Mouse (Mus musculus): ENCODE measurements around the gene Fkbp11.
A peak's percentile ranks its signal among the peaks of the same experiment; 100 is the strongest.

Fkbp11 gene

DNA sequence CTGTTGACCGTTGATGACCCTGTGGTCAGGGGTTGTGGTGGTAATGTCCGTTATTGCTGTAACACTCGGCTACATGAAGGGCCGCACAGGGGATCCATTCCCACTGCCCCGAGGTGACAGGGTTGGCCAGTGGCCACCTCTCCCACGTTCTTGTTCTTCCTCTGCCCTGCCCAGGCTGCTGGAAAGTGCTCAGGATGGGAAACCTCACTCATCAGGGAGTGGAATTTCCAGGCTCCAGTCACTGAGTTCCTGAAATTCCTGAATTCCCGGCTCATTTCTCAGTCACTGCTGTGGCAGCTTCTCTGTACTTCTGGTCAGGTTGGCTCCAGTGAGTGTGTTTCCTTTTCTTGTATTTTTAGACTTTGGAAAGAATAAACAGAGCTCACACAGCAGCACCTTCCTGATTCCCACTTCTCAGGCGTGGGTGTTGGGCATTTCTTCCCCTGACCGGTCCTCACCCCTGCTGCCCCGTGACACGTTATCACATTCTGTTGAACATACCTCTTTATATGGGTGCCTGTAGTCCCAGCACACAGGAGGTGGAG lies 35.8 kb downstream of the Fkbp11 start:
- DNase-seq (ENCODE audit: low spot score): no peak

DNA sequence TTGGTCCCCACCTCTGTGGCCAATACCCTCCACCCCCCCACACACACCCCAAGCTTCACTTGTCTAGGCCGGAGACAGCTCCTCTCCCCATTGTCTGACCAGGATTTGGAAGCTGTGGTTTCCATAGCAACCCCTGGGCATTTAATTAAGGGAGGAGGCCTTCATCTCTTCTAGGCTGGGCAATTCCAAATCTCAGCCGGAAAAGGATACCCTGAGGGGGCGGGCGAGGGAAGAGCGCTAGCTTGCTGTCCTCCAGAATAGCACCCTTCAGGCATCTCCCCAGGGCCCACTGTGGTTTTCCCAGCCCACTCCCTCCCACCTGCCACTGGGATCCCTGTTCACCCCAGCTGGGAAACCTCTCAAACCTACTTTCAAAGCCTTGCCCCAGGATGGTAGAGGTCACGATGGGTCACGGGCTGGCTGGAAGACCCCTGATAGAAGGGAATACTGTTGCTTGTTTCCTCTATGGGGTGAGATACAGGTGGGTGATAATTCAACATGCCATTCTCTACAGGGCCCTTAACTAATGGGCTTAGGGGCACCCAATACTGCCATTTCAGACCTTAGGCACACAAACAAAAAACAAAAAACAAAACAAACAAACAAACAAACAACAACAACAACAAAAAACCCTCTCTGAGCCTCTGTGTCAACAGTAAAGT lies 36.4 kb downstream of the Fkbp11 start:
- DNase-seq (ENCODE audit: low spot score): no peak

DNA sequence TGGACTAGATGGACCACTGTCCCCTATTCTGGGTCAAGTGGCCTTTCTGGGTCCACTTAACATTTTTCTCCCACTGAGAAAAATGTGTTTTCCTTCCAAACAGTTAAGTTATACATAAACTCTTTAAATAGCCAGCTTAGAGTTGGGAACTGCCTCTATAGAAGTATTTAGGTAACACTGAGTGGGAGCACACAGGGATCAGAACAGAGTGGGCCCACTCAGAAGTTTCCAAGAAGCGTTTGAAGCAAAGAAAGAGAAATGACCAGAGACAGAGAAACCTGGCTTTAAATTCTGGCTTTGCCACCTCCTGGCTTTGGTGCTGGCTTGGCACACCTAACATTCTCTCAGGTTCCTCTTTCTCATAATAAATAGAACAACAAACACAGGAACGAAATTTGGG lies 38.3 kb downstream of the Fkbp11 start:
- no peak for DNase-seq (ENCODE audit: low spot score)

DNA sequence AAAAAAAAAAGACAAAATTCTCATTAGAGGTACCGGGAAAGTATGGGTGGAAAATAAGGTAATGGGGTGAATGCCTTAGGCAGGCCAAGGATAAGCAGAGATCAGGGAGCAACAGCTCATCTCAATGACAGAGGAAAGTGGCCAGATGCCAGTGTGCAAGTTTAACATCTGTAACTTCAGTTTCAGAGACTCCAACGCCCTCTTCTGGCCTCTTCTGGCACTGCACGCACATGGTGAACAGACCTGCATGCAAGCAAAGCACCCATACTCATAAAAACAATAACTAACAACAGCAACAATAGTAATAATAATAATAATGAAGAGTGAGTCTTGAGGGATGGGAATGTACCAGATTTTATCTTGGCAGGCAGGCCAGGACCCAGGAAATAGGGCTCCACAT lies 42.1 kb downstream of the Fkbp11 start:
- no peak for DNase-seq (ENCODE audit: low spot score)

DNA sequence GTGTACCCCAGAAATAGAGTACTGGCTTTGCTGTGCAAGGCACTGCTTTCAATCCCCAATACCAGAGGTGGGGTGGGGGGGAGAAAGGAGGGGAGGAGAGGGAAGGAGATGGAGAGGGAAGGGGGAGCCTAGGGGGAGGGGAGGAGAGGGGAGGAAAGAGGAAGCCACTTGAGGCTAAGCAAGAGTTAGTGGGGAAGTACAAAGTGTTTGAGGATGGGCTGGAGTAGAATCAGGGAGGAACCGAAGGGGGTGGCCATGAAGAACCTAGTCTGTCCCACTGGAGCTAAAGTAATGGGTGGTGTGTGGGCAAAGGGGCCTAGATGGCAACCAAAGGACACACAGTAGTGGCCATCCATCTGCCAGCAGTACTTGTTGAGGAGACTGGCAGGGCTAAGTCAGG lies 44.3 kb downstream of the Fkbp11 start:
- no peak for DNase-seq (ENCODE audit: low spot score)

DNA sequence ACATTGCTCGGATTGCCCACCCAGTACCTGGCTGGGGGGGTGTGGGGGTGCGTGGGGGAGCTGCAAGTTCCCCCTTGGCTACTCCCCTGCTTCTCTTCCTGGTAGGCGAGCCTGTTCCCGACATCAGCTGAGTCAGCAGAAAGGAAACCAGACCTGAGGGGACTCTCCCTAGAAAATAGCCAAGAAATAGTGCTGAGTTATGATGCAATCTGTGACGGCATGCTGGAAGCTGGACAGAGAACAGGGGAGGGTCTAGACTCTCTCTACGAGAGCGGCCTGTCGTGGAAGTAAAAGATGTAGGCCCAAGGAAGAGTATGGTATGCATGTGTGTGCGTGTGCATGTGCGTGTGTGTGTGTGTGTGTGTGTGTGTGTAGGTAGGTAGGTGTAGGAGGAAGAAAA lies 44.8 kb downstream of the Fkbp11 start:
- no peak for DNase-seq (ENCODE audit: low spot score)

DNA sequence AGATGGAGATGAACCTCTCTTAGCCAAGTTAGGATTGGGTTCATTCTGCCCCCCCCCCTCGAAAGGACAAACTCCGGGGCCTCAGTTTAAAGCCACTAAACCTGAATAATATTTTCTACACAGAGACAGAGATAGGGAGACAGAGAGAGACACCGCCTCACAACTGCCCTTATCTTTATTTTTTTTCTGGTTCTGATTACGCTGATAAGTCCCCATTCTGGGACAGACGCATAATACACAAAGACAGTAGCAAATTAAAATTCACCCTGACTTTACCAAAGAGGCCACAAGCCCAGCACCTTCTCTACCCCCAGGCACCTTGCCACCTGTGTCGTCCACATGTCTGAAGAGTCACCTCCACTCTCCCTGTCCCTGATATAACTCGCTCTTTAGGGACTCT lies 46.4 kb downstream of the Fkbp11 start:
- no peak for DNase-seq (ENCODE audit: low spot score)

DNA sequence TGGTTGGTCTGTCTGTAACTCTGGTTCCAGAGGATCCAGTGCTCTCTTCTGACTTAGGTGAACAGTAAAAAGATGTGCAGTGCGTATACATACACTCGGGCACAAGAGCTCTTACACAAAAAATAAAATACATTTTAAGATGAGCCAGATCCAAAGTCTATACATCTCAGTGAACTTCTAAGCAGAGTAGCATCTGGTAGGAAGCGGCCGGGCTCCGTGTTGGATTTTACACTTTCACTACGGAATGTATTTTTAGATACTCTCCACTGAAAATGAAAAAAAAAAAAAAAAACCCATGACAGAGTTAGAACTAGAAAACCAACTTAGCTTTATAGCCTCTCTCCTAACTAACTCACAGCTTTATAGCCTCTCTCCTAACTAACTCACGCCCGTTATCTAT lies 47.3 kb downstream of the Fkbp11 start:
- no peak for DNase-seq (ENCODE audit: low spot score)

DNA sequence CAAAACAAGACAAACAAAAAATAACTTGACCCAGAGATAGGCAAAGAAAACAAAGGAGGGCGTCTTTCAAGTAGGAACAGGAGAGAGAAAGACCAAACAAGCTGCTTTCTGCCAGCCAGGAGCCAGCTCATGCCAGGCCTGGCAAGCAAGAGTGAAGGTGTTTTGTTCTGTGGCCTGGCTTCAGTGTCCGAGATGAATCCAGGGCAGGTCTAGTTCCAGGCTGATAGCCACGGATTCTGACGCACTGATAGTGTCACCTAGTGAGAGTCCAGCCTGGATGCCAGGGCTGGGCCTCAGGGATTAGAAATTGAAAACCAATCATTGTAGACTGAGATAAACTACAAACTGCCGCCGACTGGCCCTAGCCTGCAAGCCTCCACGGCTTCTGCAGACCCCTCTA lies 50.0 kb downstream of the Fkbp11 start:
- no peak for DNase-seq (ENCODE audit: low spot score)

DNA sequence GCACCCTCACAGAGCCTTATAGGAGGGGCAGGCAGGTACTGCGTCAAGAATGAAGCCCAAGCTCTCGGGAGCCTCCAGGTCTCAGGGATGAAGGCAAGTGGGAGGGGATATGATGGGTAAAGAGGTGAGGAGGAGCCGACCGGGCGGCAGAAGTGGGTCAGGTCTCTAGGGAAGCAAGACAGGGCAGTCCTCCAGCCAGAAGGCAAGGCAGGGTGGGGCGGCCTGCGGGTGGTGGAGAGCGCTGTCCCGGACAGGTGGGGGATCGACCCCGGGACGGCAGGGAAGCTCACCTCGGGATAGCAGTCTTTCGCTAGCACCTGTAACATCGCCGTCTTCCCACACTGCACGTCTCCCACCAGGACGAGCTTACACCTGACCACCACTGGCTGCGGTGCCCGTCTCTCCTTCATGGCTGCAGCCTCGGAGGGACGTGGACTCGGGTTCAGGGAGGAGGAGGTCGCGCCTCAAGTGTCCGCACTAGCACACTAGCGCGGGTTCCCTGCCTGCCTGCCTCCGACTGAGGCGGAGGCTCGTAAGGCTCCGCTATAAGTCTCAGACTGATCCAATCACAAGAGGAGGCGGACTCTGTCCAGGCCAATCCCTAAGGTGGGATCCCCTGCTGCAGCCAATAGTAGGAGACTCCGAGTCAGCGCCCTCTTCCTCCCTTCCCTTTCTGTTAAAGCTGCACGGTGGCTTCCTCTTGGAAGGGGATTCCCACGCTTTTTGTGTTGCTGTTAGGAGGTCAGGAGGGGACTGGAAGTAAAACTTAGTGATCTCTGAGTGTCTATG lies 50.9 kb downstream of the Fkbp11 start, which contains the start of gene Rnd1:
Rnd1 (minus strand) TSS at position 522 of the 789 bp plus-strand sequence.
- peak; percentile 64 for DNase-seq (ENCODE audit: low spot score)

DNA sequence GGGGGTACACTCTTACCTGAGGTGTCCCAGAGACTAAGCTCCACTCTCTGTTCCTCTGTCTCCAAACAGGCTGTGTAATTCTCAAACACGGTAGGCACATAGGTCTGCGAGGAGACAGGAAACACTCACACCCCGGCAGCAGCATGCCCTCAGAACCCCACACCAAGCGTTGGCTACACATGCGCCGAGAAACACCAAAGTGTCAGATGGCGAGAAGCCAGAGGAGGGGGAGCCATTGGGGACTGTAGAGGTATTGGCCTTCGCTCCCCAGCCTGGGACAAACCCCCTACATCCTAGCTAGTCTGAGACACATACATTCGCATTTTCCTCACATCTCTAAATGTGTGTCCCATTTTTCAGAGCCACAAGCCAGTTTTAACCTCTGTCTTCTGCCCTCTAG lies 51.5 kb downstream of the Fkbp11 start:
- DNase-seq (ENCODE audit: low spot score): no peak

DNA sequence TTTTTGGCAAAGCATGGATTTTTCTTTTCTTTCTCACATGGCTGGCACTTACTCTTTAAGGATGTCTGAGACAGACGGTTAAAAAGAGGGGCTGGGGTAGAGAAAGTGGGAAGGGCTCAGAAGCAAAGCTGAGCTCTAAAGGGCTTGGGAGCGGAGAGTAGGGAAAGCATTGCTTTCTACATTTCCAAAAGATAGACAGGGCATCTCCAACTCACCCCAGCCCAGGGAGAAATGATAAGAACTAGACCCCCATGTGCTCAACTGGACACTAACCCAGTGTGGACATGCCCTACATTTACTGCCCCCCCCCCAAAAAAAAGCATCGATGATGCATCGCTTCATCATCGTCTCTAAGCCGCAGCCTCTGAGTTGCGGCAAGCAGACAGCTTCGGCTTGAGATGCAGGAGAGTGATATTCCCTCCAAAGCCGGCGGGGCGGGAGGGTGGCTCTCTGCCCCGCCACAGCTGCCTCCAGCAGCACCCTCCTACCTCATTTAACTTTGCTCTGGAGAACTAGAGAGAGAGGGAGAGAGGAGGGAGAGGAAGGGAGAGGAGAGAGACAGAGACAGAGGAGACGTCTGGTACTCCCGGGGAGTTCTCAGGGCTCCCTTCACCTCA lies 52.3 kb downstream of the Fkbp11 start:
- no peak for DNase-seq (ENCODE audit: low spot score)

DNA sequence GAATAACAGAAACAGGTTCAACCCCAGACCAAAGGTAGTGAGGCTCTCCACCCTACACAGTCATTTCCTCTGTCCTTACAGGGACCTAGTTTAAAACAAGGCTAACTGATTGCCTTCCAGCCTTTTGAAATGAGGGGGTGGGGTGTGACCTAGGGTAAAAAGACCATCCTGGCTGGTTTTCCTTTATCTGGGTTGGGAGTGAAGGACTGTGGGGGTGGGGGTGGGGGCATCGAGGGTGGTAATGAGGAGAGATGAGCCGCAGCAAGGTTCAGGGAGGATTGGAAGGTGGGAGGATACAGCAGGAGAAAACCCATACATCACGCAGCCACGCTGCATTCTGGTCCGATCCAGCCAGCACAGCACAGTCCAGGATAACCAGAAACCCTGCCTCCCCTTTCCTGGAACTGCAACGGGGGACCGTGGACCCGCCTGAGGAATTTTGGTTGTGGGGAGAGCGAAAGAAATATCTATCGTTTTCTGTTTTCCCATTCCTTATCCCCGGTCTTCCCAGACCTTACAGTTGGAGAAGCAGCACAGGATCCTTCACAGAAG lies 52.9 kb downstream of the Fkbp11 start:
- no peak for DNase-seq (ENCODE audit: low spot score)

All from urinary bladder, postnatal 25 days (tissue).